Mouse (Mus musculus) frontal cortex, postnatal 36 days (tissue): Measurements from ENCODE around the gene Wdr54.
"Not testable (repeated sequence)": the region's sequence is repeated elsewhere in the genome, so short reads cannot be mapped to it uniquely, and the experiment has no call there.

Source experiments
- DNase-seq, 2 experiments: peaks; one replicate each; pipeline ENCODE4 v3.0.0; 2022; ENCODE audit warnings: low spot score in 2 of 2

The Wdr54 gene

GRCm38 (mm10) chr6:83161442-83161841, 5.2 kb upstream of the Wdr54 start:
- DNase-seq, result no peak

GRCm38 (mm10) chr6:83159456-83159855, 3.3 kb upstream of the Wdr54 start:
- not testable (repeated sequence) for DNase-seq

- DNase-seq, result peak in 1 of 2 experiments; percentile 37
Observed at GRCm38 (mm10) chr6:83155552-83156238, 502 bp downstream of the Wdr54 start.

- DNase-seq, result no peak
Observed at GRCm38 (mm10) chr6:83153485-83153884, 2.7 kb downstream of the Wdr54 start.

GRCm38 (mm10) chr6:83153038-83153437, 3.2 kb downstream of the Wdr54 start:
- no peak for DNase-seq

GRCm38 (mm10) chr6:83151721-83152120, 4.5 kb downstream of the Wdr54 start:
- DNase-seq, result no peak

GRCm38 (mm10) chr6:83147280-83147679, 8.9 kb downstream of the Wdr54 start:
- no peak for DNase-seq

- DNase-seq, result no peak
Observed at GRCm38 (mm10) chr6:83145805-83146204, 10.4 kb downstream of the Wdr54 start.

GRCm38 (mm10) chr6:83145209-83145608, 11.0 kb downstream of the Wdr54 start:
- no peak for DNase-seq

GRCm38 (mm10) chr6:83142886-83143285, 13.3 kb downstream of the Wdr54 start:
- DNase-seq, result peak; percentile 51 to 55

GRCm38 (mm10) chr6:83142211-83142731, 13.9 kb downstream of the Wdr54 start:
- peak; percentile 72 to 76 for DNase-seq

- no peak for DNase-seq
Observed at GRCm38 (mm10) chr6:83141636-83142035, 14.6 kb downstream of the Wdr54 start.

- DNase-seq, result no peak
Observed at GRCm38 (mm10) chr6:83140044-83140443, 16.2 kb downstream of the Wdr54 start.

GRCm38 (mm10) chr6:83138056-83138455, 18.1 kb downstream of the Wdr54 start:
- no peak for DNase-seq

GRCm38 (mm10) chr6:83137576-83137950, 18.6 kb downstream of the Wdr54 start:
- peak; percentile 60 for DNase-seq

GRCm38 (mm10) chr6:83136881-83137575, 19.2 kb downstream of the Wdr54 start:
- DNase-seq, result no peak

- DNase-seq, result no peak
Observed at GRCm38 (mm10) chr6:83136291-83136880, 19.8 kb downstream of the Wdr54 start.

GRCm38 (mm10) chr6:83135571-83136161, 20.5 kb downstream of the Wdr54 start:
- DNase-seq, result no peak

- no peak for DNase-seq
Observed at GRCm38 (mm10) chr6:83134951-83135513, 21.2 kb downstream of the Wdr54 start, which contains the start of gene Rtkn. TSS of gene Rtkn (plus strand) at chr6:83135463.

GRCm38 (mm10) chr6:83134226-83134625, 22.0 kb downstream of the Wdr54 start:
- DNase-seq, result no peak

GRCm38 (mm10) chr6:83132176-83132919, 23.8 kb downstream of the Wdr54 start:
- DNase-seq, result no peak
